Mouse (Mus musculus): ENCODE measurements around the gene Fhad1.

GRCm38 (mm10) chr4:141897225-141897624 lies 117.7 kb downstream of the Fhad1 start:
- TF ChIP-seq GATA1 (IDR thresholded peaks at IDR 0.05; ENCODE audit: borderline replicate concordance, low read length) (no peak), FLI1 (IDR thresholded peaks at IDR 0.05; ENCODE audit: low read length) (no peak)
